Mouse (Mus musculus): Measurements from ENCODE around the gene Henmt1.

The Henmt1 gene

DNA sequence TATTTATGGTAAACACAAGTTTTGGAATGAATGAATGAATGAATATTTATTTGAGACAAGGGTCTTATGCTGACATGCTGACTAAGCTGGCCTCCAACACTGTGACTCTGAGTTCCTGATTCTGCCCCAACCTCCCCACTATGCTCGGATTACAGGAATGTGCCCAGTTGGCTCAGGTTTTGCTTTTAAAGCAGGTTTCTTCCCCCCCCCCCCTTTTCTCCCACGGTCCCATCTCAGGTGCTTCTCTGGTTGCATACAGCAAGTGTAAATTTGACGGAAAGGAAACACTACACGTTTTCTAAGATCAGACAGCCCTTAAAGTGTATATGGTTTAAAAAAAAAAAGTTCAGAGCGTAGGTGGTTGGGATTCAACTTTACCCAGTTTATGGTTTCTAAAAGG lies at the start of gene Henmt1:
Gene Henmt1 (plus strand): TSS at position 301 of the 400 bp plus-strand sequence.
- DNase-seq (ENCODE audit: low spot score) = no peak

DNA sequence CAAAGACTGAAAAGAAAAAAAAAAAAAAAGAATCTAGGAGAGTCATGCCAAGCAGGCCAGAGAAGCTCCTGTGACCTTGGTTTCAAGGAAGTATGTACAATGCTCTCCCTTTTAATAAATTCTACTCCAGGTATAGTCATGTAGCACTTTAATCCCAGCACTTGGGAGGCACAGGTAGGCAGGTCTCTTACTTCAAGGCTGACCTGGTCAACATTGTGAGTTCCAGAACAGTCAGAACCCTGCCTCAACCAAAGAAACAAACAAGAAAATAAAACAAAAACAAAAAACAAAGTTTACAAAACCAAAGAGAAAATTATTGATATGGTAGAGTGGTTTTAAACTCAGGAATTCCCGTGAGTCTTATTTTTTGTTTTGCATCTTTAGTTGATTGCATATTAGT lies 49.8 kb upstream of the Henmt1 start, which contains the start of gene Fndc7:
Gene Fndc7 (minus strand): TSS at position 101 of the 400 bp plus-strand sequence.
- no peak for DNase-seq (ENCODE audit: low spot score)

DNA sequence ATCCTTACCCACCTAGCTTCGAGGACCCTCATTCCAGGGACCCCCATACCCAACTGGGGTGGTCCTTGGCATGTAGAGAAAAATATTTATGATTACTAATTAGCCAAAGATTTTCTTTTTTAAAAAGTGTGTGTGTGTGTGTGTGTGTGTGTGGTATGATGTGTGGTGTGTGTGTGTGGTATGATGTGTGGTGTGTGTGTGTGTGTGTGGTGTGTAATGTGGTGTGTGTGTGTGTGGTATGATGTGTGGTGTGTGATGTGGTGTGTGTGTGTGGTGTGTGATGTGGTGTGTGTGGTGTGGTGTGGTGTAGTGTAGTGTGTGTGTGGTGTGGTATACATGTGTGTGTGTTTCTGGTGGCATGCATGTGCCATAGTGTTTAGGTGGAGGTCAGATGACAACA lies 47.6 kb upstream of the Henmt1 start:
- DNase-seq (ENCODE audit: low spot score) = no peak

GRCm38 (mm10) chr3:108892914-108893313 lies 46.8 kb upstream of the Henmt1 start:
- DNase-seq (ENCODE audit: low spot score) = no peak

- DNase-seq (ENCODE audit: low spot score) = no peak
Measured at GRCm38 (mm10) chr3:108898640-108899039, 41.0 kb upstream of the Henmt1 start.

DNA sequence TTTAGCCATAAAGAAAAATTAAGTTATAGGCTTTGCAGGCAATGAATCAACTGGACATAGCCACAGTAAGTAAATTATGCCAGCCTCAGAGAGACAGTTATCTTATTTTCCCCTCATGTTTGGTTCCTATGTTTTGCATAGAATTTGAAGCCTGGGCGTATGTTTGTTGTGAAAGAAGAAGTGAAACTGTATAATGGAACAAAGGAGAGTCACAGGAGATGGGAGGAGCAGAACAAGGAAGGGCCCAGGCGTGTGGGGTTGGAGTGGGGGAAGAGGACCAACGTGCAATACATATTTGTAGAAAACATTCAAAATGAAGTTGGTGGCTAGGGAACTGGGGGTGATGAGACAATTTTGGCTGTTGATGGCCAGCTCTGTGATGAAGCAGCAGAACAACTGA lies 39.5 kb upstream of the Henmt1 start:
- DNase-seq (ENCODE audit: low spot score) = no peak

DNA sequence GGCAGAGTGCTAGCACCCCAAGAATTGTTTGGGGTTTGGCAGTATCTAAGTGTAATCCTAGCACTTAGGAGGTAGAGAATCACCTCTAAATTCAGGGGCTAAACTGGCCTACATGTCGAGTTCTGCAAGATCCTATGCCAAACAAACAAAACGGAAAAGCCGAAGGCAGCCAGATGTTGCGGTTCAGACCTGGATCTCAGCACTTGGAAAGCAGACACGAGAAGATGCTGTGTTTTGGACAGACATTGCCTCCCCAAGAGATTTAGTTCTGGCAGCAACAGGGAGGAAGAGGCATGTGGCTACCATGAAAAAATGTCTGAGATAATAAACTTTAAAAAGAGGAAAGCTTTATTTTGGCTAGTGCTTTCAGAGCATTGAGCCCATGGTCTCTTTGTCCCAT lies 39.0 kb upstream of the Henmt1 start:
- DNase-seq (ENCODE audit: low spot score) = no peak

GRCm38 (mm10) chr3:108902038-108902437 lies 37.6 kb upstream of the Henmt1 start:
- no peak for DNase-seq (ENCODE audit: low spot score)

DNA sequence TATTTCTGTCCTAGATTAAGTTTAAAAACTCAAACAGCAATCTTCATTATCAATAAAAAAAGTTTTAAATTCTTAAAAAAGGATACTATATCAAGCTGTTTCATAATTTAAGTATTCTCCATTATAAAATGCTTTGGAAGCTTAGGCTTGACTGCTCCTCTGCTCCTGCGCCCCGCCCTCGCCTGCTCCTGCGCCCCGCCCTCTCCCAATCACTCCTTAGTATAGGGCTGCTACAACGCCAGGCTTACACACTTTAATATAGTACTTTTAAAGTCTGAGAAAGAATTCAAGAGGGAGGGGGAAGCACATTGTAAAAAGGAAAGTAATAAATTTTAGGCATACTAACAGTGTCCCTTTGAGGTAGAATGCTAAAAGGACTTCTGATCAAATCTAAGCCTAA lies 36.7 kb upstream of the Henmt1 start:
- no peak for DNase-seq (ENCODE audit: low spot score)

DNA sequence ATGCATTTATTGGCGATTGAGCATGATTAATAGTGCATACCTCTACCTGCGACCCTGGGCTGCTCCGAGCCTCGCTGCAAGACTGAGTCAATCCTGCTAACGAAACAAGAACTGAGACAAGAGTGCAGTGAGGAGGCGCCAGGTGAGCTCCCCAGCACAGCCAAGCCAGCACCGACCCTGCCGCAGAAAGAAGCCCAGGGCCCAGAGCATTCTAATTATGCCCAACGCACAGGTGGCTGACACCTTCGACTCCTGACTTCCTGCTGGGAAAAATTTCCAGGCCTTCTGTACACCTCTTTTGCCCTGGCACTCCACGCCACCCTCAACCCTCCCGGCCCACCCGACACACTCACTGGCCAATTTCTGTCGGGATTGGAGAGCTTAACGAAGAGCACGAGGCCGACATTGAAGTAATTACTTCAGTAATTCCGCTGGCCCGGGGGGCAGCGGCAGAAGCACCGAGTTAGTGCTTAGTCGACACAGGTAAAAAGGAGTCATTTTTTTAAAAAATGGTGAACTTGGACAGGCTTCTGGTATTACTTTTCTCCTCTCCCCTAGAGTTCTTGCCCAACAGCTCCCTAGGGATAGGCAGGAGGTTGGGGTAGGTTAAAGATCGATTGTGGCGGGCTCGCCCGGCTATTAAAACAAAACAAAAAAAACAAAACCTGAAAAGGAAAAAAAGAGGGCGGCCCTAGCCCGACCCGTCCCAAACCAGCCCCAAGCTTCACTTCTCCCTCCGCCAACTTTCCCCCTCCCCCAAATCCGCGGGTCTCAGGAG lies 29.2 kb upstream of the Henmt1 start:
- no peak for DNase-seq (ENCODE audit: low spot score)

- DNase-seq (ENCODE audit: low spot score) = peak; percentile 52
Measured at GRCm38 (mm10) chr3:108911081-108911547, 28.6 kb upstream of the Henmt1 start.

GRCm38 (mm10) chr3:108911548-108912413 lies 27.9 kb upstream of the Henmt1 start, which contains the start of gene Prpf38b:
Prpf38b (minus strand) TSS chr3:108911727.
- DNase-seq (ENCODE audit: low spot score) = peak; percentile 93

- no peak for DNase-seq (ENCODE audit: low spot score)
Measured at GRCm38 (mm10) chr3:108915999-108916398, 23.7 kb upstream of the Henmt1 start.

GRCm38 (mm10) chr3:108916857-108917256 lies 22.8 kb upstream of the Henmt1 start:
- DNase-seq (ENCODE audit: low spot score) = no peak

GRCm38 (mm10) chr3:108917986-108918385 lies 21.7 kb upstream of the Henmt1 start:
- no peak for DNase-seq (ENCODE audit: low spot score)

DNA sequence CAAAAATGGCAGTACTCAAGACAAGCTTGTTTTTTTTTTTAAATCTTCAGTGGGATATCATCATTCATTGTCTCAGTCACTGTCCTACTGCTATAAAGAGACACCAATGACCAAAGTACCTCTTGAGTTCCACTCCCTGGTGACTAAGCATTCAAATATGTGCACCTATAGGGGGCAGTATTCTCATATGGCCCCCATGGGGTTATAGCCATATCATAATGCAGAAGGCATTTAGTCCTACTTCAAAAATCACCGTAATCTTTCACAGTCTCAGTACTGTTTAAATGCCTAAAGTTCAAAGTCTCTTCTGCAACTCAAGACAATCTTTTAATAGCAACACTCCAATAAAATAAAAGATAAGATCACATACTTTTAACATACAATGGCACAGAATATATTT lies 20.8 kb upstream of the Henmt1 start:
- DNase-seq (ENCODE audit: low spot score) = no peak

DNA sequence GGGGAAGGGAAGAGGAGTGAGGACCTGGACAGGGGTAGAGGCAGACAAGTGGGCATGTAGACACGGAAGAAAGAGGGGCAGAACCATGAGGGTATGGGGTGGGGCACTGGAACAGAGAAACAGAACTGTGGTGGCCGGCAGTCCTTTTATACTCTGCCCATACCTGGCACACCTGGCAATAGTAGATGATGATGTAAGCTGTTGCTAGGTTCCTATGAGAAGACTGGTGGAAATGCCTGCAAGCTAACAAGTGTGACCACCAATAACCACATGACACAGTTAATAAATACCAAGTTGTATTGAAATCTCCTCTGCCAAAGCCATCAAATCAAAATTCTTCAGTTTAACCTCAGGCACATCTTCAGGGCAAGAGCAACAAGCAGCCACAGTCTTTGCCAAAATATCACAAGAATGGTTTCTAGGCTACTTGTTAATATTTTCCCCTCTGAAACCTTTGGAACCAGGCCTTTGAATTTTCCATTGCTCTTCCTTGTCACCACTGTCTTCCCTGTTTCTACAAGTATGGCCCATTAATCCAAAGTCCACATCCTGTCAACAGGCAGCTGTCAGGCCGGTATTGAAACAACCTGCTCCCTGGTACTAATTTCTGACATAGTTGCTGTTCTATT lies 19.1 kb upstream of the Henmt1 start:
- DNase-seq (ENCODE audit: low spot score) = no peak

- no peak for DNase-seq (ENCODE audit: low spot score)
Measured at GRCm38 (mm10) chr3:108921822-108922221, 17.9 kb upstream of the Henmt1 start.

DNA sequence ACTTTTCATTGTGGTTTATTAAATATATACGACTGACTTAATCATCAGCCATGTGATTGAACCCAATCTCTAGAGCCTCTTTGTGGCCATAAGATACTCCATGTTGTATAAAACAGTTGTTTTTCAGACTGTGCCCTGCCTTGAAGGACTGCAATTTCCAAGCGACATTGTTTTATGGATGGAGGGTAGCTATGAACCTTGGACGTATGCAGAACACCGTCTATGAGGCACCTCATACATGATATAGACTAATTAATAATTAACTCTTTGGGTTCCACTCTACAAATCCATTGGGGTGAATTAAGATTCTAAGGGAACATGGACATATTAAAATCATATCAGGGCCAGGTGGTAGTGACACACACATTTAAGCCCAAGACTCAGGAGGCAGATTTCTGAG lies 14.0 kb upstream of the Henmt1 start:
- DNase-seq (ENCODE audit: low spot score) = no peak

DNA sequence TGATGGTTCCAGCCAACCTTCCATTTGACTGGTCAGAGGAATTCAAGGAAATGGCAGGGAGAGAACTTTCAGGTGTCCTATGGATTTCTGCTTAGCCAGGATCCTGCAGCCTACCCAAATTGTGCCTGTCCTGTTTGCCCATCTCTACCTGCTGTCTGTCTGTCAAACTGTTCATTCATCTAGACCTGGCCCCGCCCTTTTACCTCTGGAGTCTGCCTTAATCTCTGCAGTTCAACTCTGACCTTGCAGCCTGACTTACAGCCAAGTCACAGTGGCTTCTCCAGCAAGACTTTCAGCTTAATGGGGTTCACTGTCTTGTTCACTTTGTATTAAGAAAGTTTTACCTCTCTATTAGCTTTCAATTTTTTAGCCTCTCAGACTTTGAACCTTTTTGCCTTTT lies 13.4 kb upstream of the Henmt1 start:
- no peak for DNase-seq (ENCODE audit: low spot score)

DNA sequence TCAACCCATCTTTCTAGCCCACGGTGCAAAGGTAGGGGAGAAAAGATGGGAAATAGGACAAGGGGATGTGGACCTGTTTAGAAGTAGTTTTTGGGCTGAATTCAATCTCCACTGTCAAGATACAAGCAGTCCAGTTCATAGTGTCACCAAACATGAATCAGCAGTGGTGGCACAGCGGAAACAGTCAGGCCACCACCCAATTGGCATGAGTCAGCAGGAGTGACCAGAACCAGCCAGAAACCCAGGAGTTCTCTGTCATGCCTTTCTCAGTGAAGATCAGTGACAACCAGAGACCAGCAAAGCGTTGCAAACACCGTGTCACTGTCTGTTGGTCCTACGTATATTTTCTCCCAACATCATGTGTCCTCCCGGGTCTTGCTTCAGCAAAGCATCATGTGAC lies 6.1 kb upstream of the Henmt1 start:
- no peak for DNase-seq (ENCODE audit: low spot score)

DNA sequence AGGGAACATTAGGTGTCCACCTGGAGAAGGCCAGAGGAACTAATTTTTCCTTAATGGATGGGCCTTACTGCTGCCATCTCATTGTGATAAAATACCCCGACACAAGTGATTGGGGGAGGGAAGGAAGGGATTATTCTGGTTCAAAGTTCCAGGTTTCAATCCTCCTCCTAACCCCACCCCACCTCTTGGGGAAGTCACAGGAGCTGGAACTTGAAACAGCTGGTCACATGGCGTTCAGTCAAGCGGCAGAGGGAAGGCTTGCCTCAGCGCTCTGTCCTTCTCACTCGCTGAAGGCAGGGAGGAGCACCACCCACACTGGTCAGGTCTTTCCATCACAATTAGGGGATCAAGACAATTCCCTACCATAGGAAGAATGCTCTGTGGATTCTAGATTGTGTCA lies 982 bp upstream of the Henmt1 start:
- DNase-seq (ENCODE audit: low spot score) = no peak

Measured in ovary, postnatal 36 days (tissue).